Mouse (Mus musculus): Measurements from ENCODE around the gene Gm49325.

GRCm38 (mm10) chr10:77582285-77582618, 23.7 kb upstream of the Gm49325 start:
- no peak for TF ChIP-seq CTCF (IDR thresholded peaks at IDR 0.05; ENCODE audit: low read depth, low read length)
- no peak for TF ChIP-seq POLR2AphosphoS5 (IDR thresholded peaks at IDR 0.05; ENCODE audit: insufficient replicate concordance, low read depth, low read length)
- TF ChIP-seq GATA1 (IDR thresholded peaks at IDR 0.05; ENCODE audit: borderline replicate concordance, low read length): no peak
- no peak for TF ChIP-seq TAL1 (conservative IDR thresholded peaks at IDR 0.05; ENCODE audit: low read depth, low read length)

Data from G1E (cell line).